Comparison of ENCODE assay signal across 8 mouse cellular contexts in genomic region chr4:155234371-155235310, GRCm38 (mm10). TPM values are rescaled to one million over a fixed set of nuclear protein-coding genes. Genes with fewer than 3 reads are reported as not detected.
DNase-seq lines count a peak whose midpoint lies in the region; ATAC-seq and TF ChIP-seq lines count a peak whose summit lies in the region.

No protein-coding gene starts in this region.

- no peaks in the 10 kb centered on the region for H3K9me3 ChIP-seq in embryonic facial prominence, embryonic 13.5 days
- H3K9me3 ChIP-seq in hindbrain, postnatal 0 days (ENCODE audit: low read length): no peaks in the 10 kb centered on the region
- no peaks in the 10 kb centered on the region for H3K9me3 ChIP-seq in liver, embryonic 14.5 days (ENCODE audit: control insufficient read depth, low read length)

- TF ChIP-seq EP300 in liver, embryonic 14.5 days (IDR thresholded peaks at IDR 0.05; ENCODE audit: low read depth): no peak

- no peak overlapping the region for H3K4me3 ChIP-seq in embryonic facial prominence, embryonic 13.5 days
- H3K4me3 ChIP-seq in hindbrain, postnatal 0 days (ENCODE audit: low read length): no peak overlapping the region
- H3K4me3 ChIP-seq in liver, embryonic 14.5 days (ENCODE audit: insufficient read depth in 1 of 2, low read depth in 2 of 2, low read length in 2 of 2): no peak overlapping the region

- DNase-seq in cerebellum, adult 8-10 months: peak; percentile 55
- no peak for DNase-seq in cerebellum, adult 11-12 months
- DNase-seq in A20 (ENCODE audit: low read depth, low spot score): peak; percentile 55
- DNase-seq in hindbrain, postnatal 0 days (ENCODE audit: low spot score): no peak
- no peak for DNase-seq in liver, embryonic 14.5 days (ENCODE audit: low read depth in 3 of 3, low spot score in 3 of 3)
- DNase-seq in gastrocnemius, postnatal 36 days: no peak

- no peaks in the 10 kb centered on the region for H3K36me3 ChIP-seq in embryonic facial prominence, embryonic 13.5 days
- no peaks in the 10 kb centered on the region for H3K36me3 ChIP-seq in hindbrain, postnatal 0 days (ENCODE audit: insufficient read depth, low read length)
- H3K36me3 ChIP-seq in liver, embryonic 14.5 days (replicated peaks; ENCODE audit: control insufficient read depth, insufficient read depth, low read depth): no peaks in the 10 kb centered on the region

- no peak for TF ChIP-seq CTCF in hindbrain, postnatal 0 days (IDR thresholded peaks at IDR 0.05; ENCODE audit: low read depth)
- TF ChIP-seq CTCF in liver, embryonic 14.5 days (IDR thresholded peaks at IDR 0.05; ENCODE audit: low read depth): no peak

- intact Hi-C loops in gastrocnemius, postnatal 36 days (cut with DNase I): no loop called here

- no peak for ATAC-seq in embryonic facial prominence, embryonic 13.5 days (ENCODE audit: insufficient number of reproducible peaks, insufficient read depth, low FRiP score, low TSS enrichment, low read depth)
- no peak; the same call in none of the 2 replicates for ATAC-seq in hindbrain, postnatal 0 days
- ATAC-seq in liver, embryonic 14.5 days (ENCODE audit: insufficient read depth): 0 out of 2 replicates have a peak, but pooled peaks have one; percentile 33
- peak; percentile 59 for ATAC-seq in monocyte, adult 5-6 weeks (replicated peaks; ENCODE audit: insufficient number of reproducible peaks, low FRiP score, low TSS enrichment, poor library complexity, severe bottlenecking)

- 47% methylated on average over 8 of the region's 8 CpGs for WGBS in embryonic facial prominence, embryonic 13.5 days
- WGBS in hindbrain, postnatal 0 days: 51% methylated on average over 8 of the region's 8 CpGs
- WGBS in liver, embryonic 14.5 days (ENCODE audit: insufficient replicate concordance): 20% methylated on average over 8 of the region's 8 CpGs

- peak overlapping the region; percentile 46 for H3K4me2 ChIP-seq in embryonic facial prominence, embryonic 13.5 days
- H3K4me2 ChIP-seq in hindbrain, postnatal 0 days (ENCODE audit: low read depth, low read length): peak overlapping the region; percentile 32
- peak overlapping the region; percentile 21; the same call in 1 of the 2 replicates for H3K4me2 ChIP-seq in liver, embryonic 14.5 days (ENCODE audit: low read depth)

- peak overlapping the region; percentile 49 for H3K9ac ChIP-seq in embryonic facial prominence, embryonic 13.5 days
- peak overlapping the region; percentile 35; the same call in 1 of the 2 replicates for H3K9ac ChIP-seq in hindbrain, postnatal 0 days (replicated peaks; ENCODE audit: low read length)
- no peak overlapping the region for H3K9ac ChIP-seq in liver, embryonic 14.5 days (replicated peaks)

- peak overlapping the region; percentile 99 for H3K27ac ChIP-seq in embryonic facial prominence, embryonic 13.5 days
- peak overlapping the region; percentile 92 for H3K27ac ChIP-seq in hindbrain, postnatal 0 days
- H3K27ac ChIP-seq in liver, embryonic 14.5 days: peak overlapping the region; percentile 2

- H3K4me1 ChIP-seq in embryonic facial prominence, embryonic 13.5 days: peaks cover 57% of the 10 kb centered on the region
- peaks cover 32% of the 10 kb centered on the region for H3K4me1 ChIP-seq in hindbrain, postnatal 0 days (ENCODE audit: insufficient read depth, low read length)
- peaks cover 0 to 20% of the 10 kb centered on the region in 2 experiments; a peak in 2 of 4 replicates for H3K4me1 ChIP-seq in liver, embryonic 14.5 days (replicated peaks; ENCODE audit: control insufficient read depth in 2 of 2, insufficient read depth in 2 of 2, low read length in 1 of 2)

- no peaks in the 10 kb centered on the region for H3K27me3 ChIP-seq in embryonic facial prominence, embryonic 13.5 days
- no peaks in the 10 kb centered on the region for H3K27me3 ChIP-seq in hindbrain, postnatal 0 days (ENCODE audit: insufficient read depth, low read length)
- no peaks in the 10 kb centered on the region for H3K27me3 ChIP-seq in liver, embryonic 14.5 days (ENCODE audit: control insufficient read depth, insufficient read depth, low read length)

RNA-seq across cellular contexts. Expression of gene Ski, which starts 12.2 kb away (rescaled TPM):
- polyA plus RNA-seq in embryonic facial prominence, embryonic 13.5 days (2015; fragmentation: Nextera tagmentation; extraction: Ambion mirVana): 21.5 and 24.9 TPM in 2 replicates
- 69.8 and 71.3 TPM in 2 replicates for total RNA-seq in hindbrain, postnatal 0 days (2014; rRNA removed)
- polyA plus RNA-seq in hindbrain, postnatal 0 days (2015; fragmentation: Nextera tagmentation; extraction: Ambion mirVana): 8.8 and 9.5 TPM in 2 replicates
- polyA plus RNA-seq in liver, embryonic 14.5 days (2012; rRNA removed): 4.3 and 4.5 TPM in 2 replicates
- 2.4 and 2.8 TPM in 2 replicates for polyA plus RNA-seq in liver, embryonic 14.5 days (2014; fragmentation: Nextera tagmentation; extraction: Ambion mirVana)
- total RNA-seq in monocyte, adult 5-6 weeks (2017): 13.5 to 26.2 TPM (median 17.7 TPM) in 3 replicates
- 10 to 100 TPM; 28.7 to 30.2 TPM for total RNA-seq in gastrocnemius, postnatal 36 days (2021)

RNA-seq across cellular contexts. Expression of gene Faap20, which starts 15.0 kb away (rescaled TPM):
- 77.4 and 80.0 TPM in 2 replicates for polyA plus RNA-seq in embryonic facial prominence, embryonic 13.5 days (2015; fragmentation: Nextera tagmentation; extraction: Ambion mirVana)
- total RNA-seq in hindbrain, postnatal 0 days (2014; rRNA removed): 51.2 and 61.4 TPM in 2 replicates
- polyA plus RNA-seq in hindbrain, postnatal 0 days (2015; fragmentation: Nextera tagmentation; extraction: Ambion mirVana): 60.8 and 62.5 TPM in 2 replicates
- 12.2 and 12.8 TPM in 2 replicates for polyA plus RNA-seq in liver, embryonic 14.5 days (2012; rRNA removed)
- 14.8 and 20.5 TPM in 2 replicates for polyA plus RNA-seq in liver, embryonic 14.5 days (2014; fragmentation: Nextera tagmentation; extraction: Ambion mirVana)
- 15.4 to 17.5 TPM (median 17.0 TPM) in 3 replicates for total RNA-seq in monocyte, adult 5-6 weeks (2017)
- total RNA-seq in gastrocnemius, postnatal 36 days (2021): 1 to 10 TPM; 3.1 to 4.7 TPM

Comparison
In these comparisons a context has a peak if more than half of its experiments do, and no peak if none do; other contexts are left out.
1. DNase-seq: peak in cerebellum, adult 8-10 months (single experiment) and A20 (single experiment); none in cerebellum, adult 11-12 months (single experiment), hindbrain, postnatal 0 days (single experiment), liver, embryonic 14.5 days (0 of 3) and gastrocnemius, postnatal 36 days (0 of 2).
2. ATAC-seq: peak in liver, embryonic 14.5 days (single experiment) and monocyte, adult 5-6 weeks (single experiment); none in embryonic facial prominence, embryonic 13.5 days (single experiment) and hindbrain, postnatal 0 days (single experiment).
3. H3K27ac ChIP-seq: peak in every context shown above with its lines; median percentile 99 in embryonic facial prominence, embryonic 13.5 days; 92 in hindbrain, postnatal 0 days; 2 in liver, embryonic 14.5 days.
4. Peak in every context shown above with its lines, with median percentiles within 50 percentile points of each other: H3K4me2 ChIP-seq.